Mouse (Mus musculus) c-Kit-positive CD71-positive TER-119-negative erythroid progenitor cells, embryonic 14.5 days (primary cell): ENCODE results near the gene Vmn2r20.
"Not testable (repeated sequence)": the region's sequence is repeated elsewhere in the genome, so short reads cannot be mapped to it uniquely, and the experiment has no call there.

Source experiments
- DNase-seq: peaks from one replicate; pipeline ENCODE4 v3.0.0-alpha.2; 2013; ENCODE audit warnings: low read depth

The Vmn2r20 gene

DNA sequence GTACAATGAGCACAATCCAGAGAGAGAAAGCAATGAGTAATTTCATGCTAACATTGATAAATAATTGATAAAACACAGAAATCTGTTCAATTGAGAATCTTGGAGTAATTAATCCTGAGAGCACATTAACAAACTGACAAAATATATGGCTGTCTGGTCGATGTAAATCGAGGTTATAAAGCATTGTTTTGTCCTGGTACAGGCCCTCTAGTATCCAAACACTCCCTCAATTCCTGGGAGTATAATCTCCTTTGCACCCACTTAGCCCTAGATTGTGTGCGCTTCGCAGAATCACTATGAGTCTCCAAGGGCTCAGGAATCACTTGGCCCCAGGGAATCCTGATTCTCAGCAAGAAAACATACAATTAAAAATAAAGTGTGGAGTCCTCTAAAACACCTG lies at the start of gene Vmn2r20:
TSS of gene Vmn2r20 (minus strand) at position 101 of the 400 bp plus-strand sequence.
- DNase-seq = not testable (repeated sequence)

GRCm38 (mm10) chr6:123424413-123424812 lies 6.5 kb upstream of the Vmn2r20 start:
- DNase-seq = not testable (repeated sequence)

DNA sequence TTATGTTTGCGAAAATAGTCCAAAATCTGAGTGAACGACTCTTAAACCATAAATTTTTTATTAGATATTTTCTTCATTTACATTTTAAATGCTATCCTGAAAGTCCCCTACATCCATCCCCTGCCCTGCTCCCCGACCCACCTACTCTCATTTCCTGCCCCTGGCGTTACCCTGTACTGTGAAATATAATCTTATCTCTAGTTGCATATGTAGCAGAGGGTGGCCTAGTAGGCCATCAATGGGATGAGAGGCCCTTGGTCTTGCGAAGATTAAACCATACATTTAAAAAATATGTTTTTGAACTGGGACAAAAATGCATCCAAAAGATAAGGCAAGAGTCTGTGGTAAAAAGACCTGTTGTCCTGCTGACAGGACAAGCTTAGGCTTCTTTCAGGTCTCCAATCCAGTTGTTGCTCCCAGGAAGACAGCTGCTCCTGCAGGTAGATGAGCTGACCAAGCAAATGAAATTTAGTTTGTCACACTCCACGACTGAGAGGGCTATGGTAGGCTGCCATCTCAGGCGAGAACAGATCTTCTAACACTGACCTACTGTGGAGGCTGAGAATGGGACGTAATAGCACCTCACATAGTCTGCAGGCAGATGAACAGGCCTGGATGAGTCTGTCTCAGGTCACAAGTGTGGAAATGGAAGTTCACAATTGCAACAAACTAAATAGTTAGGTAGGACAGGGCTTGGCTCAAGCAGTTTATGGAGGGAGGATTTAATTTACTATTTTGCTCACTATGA lies 10.8 kb downstream of the Vmn2r20 start:
- DNase-seq = not testable (repeated sequence)

DNA sequence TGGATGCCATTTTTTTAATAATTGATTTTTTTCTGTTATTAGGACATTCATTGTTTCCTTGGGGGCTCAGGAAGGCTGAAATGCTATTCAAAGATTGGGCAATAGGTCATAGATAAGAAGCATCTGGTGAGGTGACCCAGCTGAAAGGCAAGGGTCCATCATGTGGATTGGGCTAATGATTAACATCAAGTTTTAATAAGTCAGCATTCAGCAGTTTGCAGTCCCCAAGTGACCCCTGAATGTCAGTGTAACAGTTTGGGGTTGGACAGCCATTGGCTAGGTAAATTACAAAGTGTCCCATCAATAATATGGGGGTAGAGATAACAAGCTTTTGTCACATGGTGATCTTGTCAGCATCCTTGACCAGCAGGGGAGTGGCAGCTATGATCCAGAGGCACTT lies 29.1 kb downstream of the Vmn2r20 start:
- not testable (repeated sequence) for DNase-seq

- no peak for DNase-seq
Observed at GRCm38 (mm10) chr6:123346141-123346540, 71.8 kb downstream of the Vmn2r20 start.

GRCm38 (mm10) chr6:123340093-123340492 lies 77.8 kb downstream of the Vmn2r20 start:
- peak; percentile 14 for DNase-seq

DNA sequence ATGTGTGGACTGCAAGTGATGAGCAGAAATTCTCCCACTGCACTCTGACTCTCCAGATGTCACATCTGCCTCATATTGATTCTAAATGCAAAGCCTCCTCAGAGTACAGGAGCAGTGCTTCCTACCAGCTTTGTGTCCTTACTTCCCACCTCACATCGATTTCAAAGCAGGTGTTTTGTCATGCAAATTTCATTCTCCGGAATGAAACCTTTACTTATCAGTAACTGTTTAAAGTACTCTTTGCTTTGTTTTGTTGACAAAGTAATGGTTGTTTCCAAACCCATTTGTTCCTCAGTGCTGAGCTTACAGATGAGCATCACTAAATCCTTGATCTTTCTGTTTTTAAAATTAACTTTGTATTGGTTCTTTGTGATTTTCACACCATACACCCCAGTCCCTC lies 85.4 kb downstream of the Vmn2r20 start:
- no peak for DNase-seq
